Mouse (Mus musculus) lung, adult 2 months (tissue): ENCODE results near the gene Gm42715.

Experiments
- CTCF ChIP-seq: fragments of 200-500 bp; IDR thresholded peaks from 2 replicates; pipeline ENCODE4 v1.5.1; 2011; ENCODE audit warnings: mild to moderate bottlenecking, low read length, control low read depth; ENCODE audit not compliant: insufficient read depth
- POLR2A ChIP-seq: fragments of 200-500 bp; IDR thresholded peaks from 2 replicates; pipeline ENCODE4 v1.6.1; 2011; ENCODE audit warnings: low read depth, mild to moderate bottlenecking, control low read depth, low read length, borderline replicate concordance; ENCODE audit errors: extremely low read depth

- TF ChIP-seq CTCF (no peak), POLR2A (no peak)
Observed at GRCm38 (mm10) chr7:127560580-127560979, 41.2 kb downstream of the Gm42715 start.
